Mouse (Mus musculus) ES-E14 (cell line): ENCODE results near the gene Cab39l. TPM values are rescaled to one million over a fixed set of nuclear protein-coding genes. Genes with fewer than 3 reads are reported as not detected.

ENCODE experiments used
- DNase-seq: peaks from one replicate; pipeline ENCODE4 v3.0.0-alpha.2; 2013; ENCODE audit warnings: low read depth, low spot score
- H3K27ac ChIP-seq: 2 replicates; pipeline ENCODE4 v1.5.1; 2012; ENCODE audit warnings: low read depth, mild to moderate bottlenecking, low read length, moderate library complexity, mixed read lengths; ENCODE audit not compliant: poor library complexity, insufficient read depth, severe bottlenecking
- H3K36me3 ChIP-seq: 2 replicates; pipeline ENCODE4 v1.6.1; 2012; ENCODE audit warnings: mild to moderate bottlenecking, low read length, moderate library complexity, mixed read lengths; ENCODE audit not compliant: control insufficient read depth, poor library complexity, insufficient read depth, severe bottlenecking
- H3K4me1 ChIP-seq, 2 experiments: fragments of 150-350 bp in 1 of 2; sonication (generic) in 1 of 2; 2 replicates each; pipeline ENCODE4 v1.6.1; 2012; ENCODE audit warnings: low read length in 2 of 2, mild to moderate bottlenecking in 1 of 2, mixed read lengths in 1 of 2; ENCODE audit not compliant: control insufficient read depth in 2 of 2, insufficient read depth in 2 of 2, poor library complexity in 1 of 2
- H3K4me3 ChIP-seq, 2 experiments: fragments of 150-350 bp in 1 of 2; sonication (generic) in 1 of 2; 2 replicates each; pipeline ENCODE4 v1.5.1; 2012; ENCODE audit warnings: low read length in 2 of 2, low read depth in 1 of 2, mild to moderate bottlenecking in 1 of 2, mixed read lengths in 1 of 2; ENCODE audit not compliant: insufficient read depth in 1 of 2, poor library complexity in 1 of 2, severe bottlenecking in 1 of 2
- H3K9ac ChIP-seq: 2 replicates; pipeline ENCODE4 v1.6.1; 2012; ENCODE audit warnings: low read depth, mild to moderate bottlenecking, low read length, mixed read lengths; ENCODE audit not compliant: poor library complexity, insufficient read depth, severe bottlenecking
- H3K9me3 ChIP-seq: fragments of 150-350 bp; sonication (generic); 2 replicates; pipeline ENCODE4 v1.6.1; 2012; ENCODE audit warnings: low read depth, mild to moderate bottlenecking, low read length; ENCODE audit not compliant: control insufficient read depth, insufficient read depth
- CHD2 ChIP-seq: IDR thresholded peaks from 2 replicates; pipeline ENCODE4 v1.6.1; 2014; ENCODE audit warnings: mild to moderate bottlenecking, low read depth, low read length, inconsistent platforms
- HCFC1 ChIP-seq: IDR thresholded peaks from 2 replicates; pipeline ENCODE4 v1.6.1; 2012; ENCODE audit warnings: low read length, inconsistent platforms, borderline replicate concordance; ENCODE audit not compliant: insufficient read depth
- MAFK ChIP-seq: IDR thresholded peaks from 2 replicates; pipeline ENCODE4 v1.6.1; 2014; ENCODE audit warnings: mild to moderate bottlenecking, low read depth, low read length, inconsistent platforms; ENCODE audit not compliant: insufficient read depth
- ZC3H11A ChIP-seq: IDR thresholded peaks from 2 replicates; pipeline ENCODE4 v1.6.1; 2012; ENCODE audit warnings: low read depth, mild to moderate bottlenecking, inconsistent platforms, low read length, borderline replicate concordance
- ZNF384 ChIP-seq: IDR thresholded peaks from 2 replicates; pipeline ENCODE4 v1.6.1; 2012; ENCODE audit warnings: low read depth, low read length, inconsistent platforms
- in situ Hi-C, 2 experiments: fragments of 600-800 bp; cut with MboI; formaldehyde crosslinking; loops; one replicate each; pipeline ENCODE4 v1.15.1; 2025; ENCODE audit warnings: low sequenced_read_pairs in 2 of 2, inconsistent platforms in 1 of 2; ENCODE audit not compliant: unreplicated experiment in 2 of 2
- total RNA-seq: library from RNA; depleted of rRNA; stranded (reverse); fragments of 300-350 nt; gene quantifications from 2 replicates; pipeline ENCODE4 v1.2.3, GENCODE M21; 2012

Gene Cab39l
- total RNA-seq, 1 experiment = 5.8 TPM

- Histone ChIP-seq H3K4me3 (no peak overlapping the region), H3K36me3 (no peaks in the 10 kb centered on the region; the same call in 1 of the 2 replicates), H3K4me1 (0 out of 4 replicates have a peak, but pooled peaks cover 0 to 3% of the 10 kb centered on the region in 2 experiments), H3K9me3 (no peaks in the 10 kb centered on the region), H3K9ac (no peak overlapping the region), H3K27ac (no peak overlapping the region)
- TF ChIP-seq ZNF384 (no peak), ZC3H11A (no peak), HCFC1 (no peak), MAFK (no peak), CHD2 (no peak)
- in situ Hi-C loops = no loop called here
- DNase-seq = no peak
Measured at GRCm38 (mm10) chr14:59418171-59418570, 22.6 kb upstream of the Cab39l start.

GRCm38 (mm10) chr14:59422912-59423663, 17.7 kb upstream of the Cab39l start:
- in situ Hi-C loops = no loop called here
- H3K9ac ChIP-seq = no peak overlapping the region
- no peaks in the 10 kb centered on the region; the same call in 1 of the 2 replicates for H3K36me3 ChIP-seq
- no peak overlapping the region for H3K27ac ChIP-seq
- no peaks in the 10 kb centered on the region for H3K9me3 ChIP-seq
- TF ChIP-seq ZC3H11A = no peak
- no peak for TF ChIP-seq ZNF384
- no peak for TF ChIP-seq HCFC1
- TF ChIP-seq CHD2 = no peak
- no peak for TF ChIP-seq MAFK
- H3K4me1 ChIP-seq = no peaks in the 10 kb centered on the region
- DNase-seq = no peak
- H3K4me3 ChIP-seq = no peak overlapping the region

DNA sequence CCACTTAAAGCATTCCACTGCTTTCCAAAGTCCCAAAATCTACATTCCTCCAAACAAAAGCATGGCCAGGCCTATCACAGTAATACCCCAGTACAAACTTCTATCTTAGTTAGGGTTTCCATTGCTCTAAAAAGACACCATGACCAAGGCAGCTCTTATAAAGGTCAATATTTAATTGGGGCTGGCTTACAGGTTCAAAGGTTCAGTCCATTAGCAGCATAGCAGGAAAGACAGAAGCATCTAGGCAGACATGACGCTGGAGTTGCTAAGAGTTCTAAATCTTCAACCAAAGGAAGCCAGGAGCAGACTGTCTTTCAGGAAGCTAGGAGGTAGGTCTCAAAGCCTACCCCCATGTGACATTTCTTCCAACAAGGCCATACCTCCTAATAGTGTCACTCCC, 10.2 kb upstream of the Cab39l start:
- Histone ChIP-seq H3K9me3 (no peaks in the 10 kb centered on the region), H3K27ac (no peak overlapping the region), H3K4me1 (no peaks in the 10 kb centered on the region), H3K36me3 (no peaks in the 10 kb centered on the region), H3K4me3 (no peak overlapping the region), H3K9ac (no peak overlapping the region)
- TF ChIP-seq HCFC1 (no peak), CHD2 (no peak), ZNF384 (no peak), MAFK (no peak), ZC3H11A (no peak)
- DNase-seq = no peak
- in situ Hi-C loops = no loop called here

- Histone ChIP-seq H3K27ac (no peak overlapping the region), H3K9ac (no peak overlapping the region), H3K36me3 (no peaks in the 10 kb centered on the region; the same call in 1 of the 2 replicates), H3K4me3 (no peak overlapping the region), H3K4me1 (no peaks in the 10 kb centered on the region), H3K9me3 (no peaks in the 10 kb centered on the region)
- in situ Hi-C loops = no loop called here
- TF ChIP-seq CHD2 = no peak
- no peak for DNase-seq
Measured at GRCm38 (mm10) chr14:59433902-59434301, 6.9 kb upstream of the Cab39l start.

GRCm38 (mm10) chr14:59435206-59435605, 5.6 kb upstream of the Cab39l start:
- TF ChIP-seq ZC3H11A (no peak), CHD2 (no peak), ZNF384 (no peak), MAFK (no peak), HCFC1 (no peak)
- no peak overlapping the region for H3K27ac ChIP-seq
- no peak overlapping the region for H3K4me3 ChIP-seq
- in situ Hi-C loops = no loop called here
- no peak overlapping the region for H3K9ac ChIP-seq
- no peaks in the 10 kb centered on the region; the same call in 1 of the 2 replicates for H3K36me3 ChIP-seq
- no peak for DNase-seq
- H3K4me1 ChIP-seq = peaks cover 2 to 4% of the 10 kb centered on the region in 2 experiments; a peak in 2 of 4 replicates
- H3K9me3 ChIP-seq = no peaks in the 10 kb centered on the region
